Mouse (Mus musculus) E14TG2a.4 (cell line): Measurements from ENCODE around the gene Iqgap2.

Source experiments
- CTCF ChIP-seq: conservative IDR thresholded peaks from 2 replicates; pipeline ENCODE4 v1.5.1; 2014; ENCODE audit warnings: low read length
- NANOG ChIP-seq: IDR thresholded peaks from 2 replicates; pipeline ENCODE4 v1.6.1; 2014; ENCODE audit warnings: borderline replicate concordance, low read length, mixed read lengths

GRCm38 (mm10) chr13:95782311-95782968 is 109.3 kb downstream of the Iqgap2 start:
- TF ChIP-seq CTCF (no peak), NANOG (no peak)
